Mouse (Mus musculus): Measurements from ENCODE around the gene 4931406P16Rik. TPM values are rescaled to one million over a fixed set of nuclear protein-coding genes. Genes with fewer than 3 reads are reported as not detected.

4931406P16Rik gene
- polyA plus RNA-seq, 1 experiment from 2014 or later, result 37.8 TPM

GRCm38 (mm10) chr7:34250738-34251137 is 62.6 kb downstream of the 4931406P16Rik start, which contains the start of gene Gm6096:
Gene Gm6096, plus strand, starts transcription at chr7:34251038.
- Histone ChIP-seq H3K9me3 (replicated peaks; ENCODE audit: control insufficient read depth, low read length, poor library complexity, severe bottlenecking) (no peaks in the 10 kb centered on the region), H3K36me3 (ENCODE audit: control insufficient read depth, insufficient read depth, low read length) (peaks cover 26% of the 10 kb centered on the region), H3K4me2 (ENCODE audit: low read length) (no peak within 1 kb of the TSS), H3K27me3 (ENCODE audit: control insufficient read depth, insufficient read depth, low read depth, low read length) (no peaks in the 10 kb centered on the region), H3K27ac (ENCODE audit: low read length) (no peak within 1 kb of the TSS), H3K9ac (ENCODE audit: low read depth, low read length) (no peak within 1 kb of the TSS; the same call in 1 of the 2 replicates), H3K4me3 (ENCODE audit: low read depth, low read length) (no peak within 1 kb of the TSS), H3K4me1 (ENCODE audit: control insufficient read depth, insufficient read depth, low read length) (no peaks in the 10 kb centered on the region)
- 94% methylated on average over 7 of the region's 7 CpGs for WGBS
- no peak for ATAC-seq

GRCm38 (mm10) chr7:34246870-34247499 is 66.4 kb downstream of the 4931406P16Rik start:
- Histone ChIP-seq H3K36me3 (ENCODE audit: control insufficient read depth, insufficient read depth, low read length) (peaks cover 32% of the 10 kb centered on the region), H3K27ac (ENCODE audit: low read length) (no peak overlapping the region), H3K4me1 (ENCODE audit: control insufficient read depth, insufficient read depth, low read length) (no peaks in the 10 kb centered on the region), H3K4me3 (ENCODE audit: low read depth, low read length) (no peak overlapping the region), H3K27me3 (ENCODE audit: control insufficient read depth, insufficient read depth, low read depth, low read length) (no peaks in the 10 kb centered on the region), H3K9me3 (replicated peaks; ENCODE audit: control insufficient read depth, low read length, poor library complexity, severe bottlenecking) (no peaks in the 10 kb centered on the region), H3K4me2 (ENCODE audit: low read length) (no peak overlapping the region), H3K9ac (ENCODE audit: low read depth, low read length) (no peak overlapping the region)
- ATAC-seq, result no peak
- 95% methylated on average over 3 of the region's 3 CpGs for WGBS

GRCm38 (mm10) chr7:34242176-34242575 is 71.2 kb downstream of the 4931406P16Rik start:
- Histone ChIP-seq H3K36me3 (ENCODE audit: control insufficient read depth, insufficient read depth, low read length) (peaks cover 39% of the 10 kb centered on the region), H3K27ac (ENCODE audit: low read length) (no peak overlapping the region), H3K4me3 (ENCODE audit: low read depth, low read length) (no peak overlapping the region), H3K4me1 (ENCODE audit: control insufficient read depth, insufficient read depth, low read length) (no peaks in the 10 kb centered on the region), H3K9me3 (replicated peaks; ENCODE audit: control insufficient read depth, low read length, poor library complexity, severe bottlenecking) (no peaks in the 10 kb centered on the region), H3K9ac (ENCODE audit: low read depth, low read length) (no peak overlapping the region), H3K4me2 (ENCODE audit: low read length) (no peak overlapping the region), H3K27me3 (ENCODE audit: control insufficient read depth, insufficient read depth, low read depth, low read length) (no peaks in the 10 kb centered on the region)
- WGBS, result 90% methylated on average over 11 of the region's 11 CpGs
- ATAC-seq, result no peak

GRCm38 (mm10) chr7:34238086-34238485 is 75.3 kb downstream of the 4931406P16Rik start:
- ATAC-seq, result no peak
- H3K4me2 ChIP-seq (ENCODE audit: low read length), result no peak overlapping the region
- H3K9ac ChIP-seq (ENCODE audit: low read depth, low read length), result no peak overlapping the region
- peaks cover 11% of the 10 kb centered on the region for H3K4me1 ChIP-seq (ENCODE audit: control insufficient read depth, insufficient read depth, low read length)
- H3K9me3 ChIP-seq (replicated peaks; ENCODE audit: control insufficient read depth, low read length, poor library complexity, severe bottlenecking), result no peaks in the 10 kb centered on the region
- H3K4me3 ChIP-seq (ENCODE audit: low read depth, low read length), result no peak overlapping the region
- H3K27ac ChIP-seq (ENCODE audit: low read length), result no peak overlapping the region
- no peaks in the 10 kb centered on the region for H3K27me3 ChIP-seq (ENCODE audit: control insufficient read depth, insufficient read depth, low read depth, low read length)
- H3K36me3 ChIP-seq (ENCODE audit: control insufficient read depth, insufficient read depth, low read length), result peaks cover 29% of the 10 kb centered on the region
- 86% methylated on average over 5 of the region's 5 CpGs for WGBS

- Histone ChIP-seq H3K4me3 (ENCODE audit: low read depth, low read length) (no peak overlapping the region), H3K36me3 (ENCODE audit: control insufficient read depth, insufficient read depth, low read length) (peaks cover 26% of the 10 kb centered on the region), H3K27ac (ENCODE audit: low read length) (no peak overlapping the region), H3K4me1 (ENCODE audit: control insufficient read depth, insufficient read depth, low read length) (peaks cover 11% of the 10 kb centered on the region), H3K9me3 (replicated peaks; ENCODE audit: control insufficient read depth, low read length, poor library complexity, severe bottlenecking) (no peaks in the 10 kb centered on the region), H3K9ac (ENCODE audit: low read depth, low read length) (no peak overlapping the region), H3K4me2 (ENCODE audit: low read length) (no peak overlapping the region), H3K27me3 (ENCODE audit: control insufficient read depth, insufficient read depth, low read depth, low read length) (no peaks in the 10 kb centered on the region)
- ATAC-seq, result no peak
- WGBS, result 88% methylated on average over 5 of the region's 5 CpGs
These were observed 77.7 kb downstream of the 4931406P16Rik start for GRCm38 (mm10) chr7:34235602-34236001.

- Histone ChIP-seq H3K4me3 (ENCODE audit: low read depth, low read length) (peak overlapping the region; percentile 43), H3K27ac (ENCODE audit: low read length) (peak overlapping the region; percentile 94), H3K9me3 (replicated peaks; ENCODE audit: control insufficient read depth, low read length, poor library complexity, severe bottlenecking) (no peaks in the 10 kb centered on the region), H3K4me2 (ENCODE audit: low read length) (peak overlapping the region; percentile 72), H3K36me3 (ENCODE audit: control insufficient read depth, insufficient read depth, low read length) (peaks cover 26% of the 10 kb centered on the region), H3K27me3 (ENCODE audit: control insufficient read depth, insufficient read depth, low read depth, low read length) (no peaks in the 10 kb centered on the region), H3K4me1 (ENCODE audit: control insufficient read depth, insufficient read depth, low read length) (peaks cover 13% of the 10 kb centered on the region), H3K9ac (ENCODE audit: low read depth, low read length) (peak overlapping the region; percentile 60)
- peak; percentile 8; the same call in 1 of the 2 replicates for ATAC-seq
- WGBS, result 3% methylated on average over 17 of the region's 17 CpGs
These were observed 78.5 kb downstream of the 4931406P16Rik start for GRCm38 (mm10) chr7:34234610-34235561.

- WGBS, result under 1% methylated on average over 46 of the region's 46 CpGs
- peak overlapping the region; percentile 94 for H3K27ac ChIP-seq (ENCODE audit: low read length)
- H3K9ac ChIP-seq (ENCODE audit: low read depth, low read length), result peak overlapping the region; percentile 67
- peak overlapping the region; percentile 43 for H3K4me3 ChIP-seq (ENCODE audit: low read depth, low read length)
- H3K9me3 ChIP-seq (replicated peaks; ENCODE audit: control insufficient read depth, low read length, poor library complexity, severe bottlenecking), result no peaks in the 10 kb centered on the region
- ATAC-seq, result peak; percentile 97
- no peaks in the 10 kb centered on the region for H3K27me3 ChIP-seq (ENCODE audit: control insufficient read depth, insufficient read depth, low read depth, low read length)
- peak overlapping the region; percentile 72 for H3K4me2 ChIP-seq (ENCODE audit: low read length)
- peaks cover 19% of the 10 kb centered on the region for H3K36me3 ChIP-seq (ENCODE audit: control insufficient read depth, insufficient read depth, low read length)
- peaks cover 16% of the 10 kb centered on the region for H3K4me1 ChIP-seq (ENCODE audit: control insufficient read depth, insufficient read depth, low read length)
These were observed 79.3 kb downstream of the 4931406P16Rik start for GRCm38 (mm10) chr7:34233909-34234609.

GRCm38 (mm10) chr7:34232785-34233725 is 80.3 kb downstream of the 4931406P16Rik start:
- Histone ChIP-seq H3K4me2 (ENCODE audit: low read length) (peak overlapping the region; percentile 72), H3K27me3 (ENCODE audit: control insufficient read depth, insufficient read depth, low read depth, low read length) (no peaks in the 10 kb centered on the region), H3K9me3 (replicated peaks; ENCODE audit: control insufficient read depth, low read length, poor library complexity, severe bottlenecking) (no peaks in the 10 kb centered on the region), H3K27ac (ENCODE audit: low read length) (peak overlapping the region; percentile 94), H3K4me1 (ENCODE audit: control insufficient read depth, insufficient read depth, low read length) (peaks cover 25% of the 10 kb centered on the region), H3K9ac (ENCODE audit: low read depth, low read length) (peak overlapping the region; percentile 67), H3K36me3 (ENCODE audit: control insufficient read depth, insufficient read depth, low read length) (peaks cover 13% of the 10 kb centered on the region), H3K4me3 (ENCODE audit: low read depth, low read length) (peak overlapping the region; percentile 43)
- ATAC-seq, result 0 out of 2 replicates have a peak, but pooled peaks have one; percentile 0
- 42% methylated on average over 7 of the region's 7 CpGs for WGBS

Data from midbrain, embryonic 16.5 days (tissue).